Mouse (Mus musculus): ENCODE measurements at regions not wholly inside any gene's neighbourhood (a gene's known extent, or its start where the extent isn't known, plus 50 kb on each side); places are given as distances from the start of the nearest gene placed in this dataset.

DNA sequence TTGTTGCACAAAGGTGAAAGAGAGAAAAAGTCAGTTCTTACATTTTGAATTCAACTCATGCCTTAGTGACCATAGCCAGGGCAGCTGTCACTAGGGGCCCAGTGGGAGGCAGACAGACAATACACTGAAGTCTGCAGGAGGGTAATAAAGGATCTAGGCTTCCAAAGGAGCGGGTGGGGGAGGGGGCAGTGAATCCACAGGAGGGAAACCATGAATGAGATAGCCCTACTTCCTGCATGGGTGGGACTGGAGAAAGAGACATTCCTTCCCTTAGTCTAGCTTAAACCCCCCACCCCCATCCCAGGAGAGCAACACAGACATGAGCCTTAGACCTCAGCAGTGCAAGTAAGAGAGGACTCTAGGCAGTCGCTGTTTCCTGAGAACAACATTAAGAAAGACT, 535.4 kb upstream of the Vstm2b start:
- no peak for ATAC-seq (replicated peaks; ENCODE audit: insufficient number of reproducible peaks, low FRiP score, low TSS enrichment)
- no peaks in the 10 kb centered on the region for H3K36me3 ChIP-seq (ENCODE audit: control insufficient read depth, insufficient read depth, low read length)
- no peak overlapping the region for H3K4me3 ChIP-seq (ENCODE audit: low read depth, low read length)
- H3K9me3 ChIP-seq (replicated peaks; ENCODE audit: control insufficient read depth, low read length) = no peaks in the 10 kb centered on the region
- H3K9ac ChIP-seq (ENCODE audit: low read depth, low read length) = no peak overlapping the region
- H3K4me1 ChIP-seq (ENCODE audit: control insufficient read depth, insufficient read depth, low read length) = no peaks in the 10 kb centered on the region
- no peak overlapping the region for H3K4me2 ChIP-seq
- no peaks in the 10 kb centered on the region for H3K27me3 ChIP-seq (ENCODE audit: control insufficient read depth, insufficient read depth, low read length)
- no peak overlapping the region for H3K27ac ChIP-seq (ENCODE audit: low read depth, low read length)
- WGBS (ENCODE audit: insufficient replicate concordance) = 18% methylated on average over 2 of the region's 2 CpGs

- H3K4me1 ChIP-seq (ENCODE audit: control insufficient read depth, insufficient read depth, low read length) = no peaks in the 10 kb centered on the region
- no peak for ATAC-seq (replicated peaks; ENCODE audit: insufficient number of reproducible peaks, low FRiP score, low TSS enrichment)
- no peak overlapping the region for H3K9ac ChIP-seq (ENCODE audit: low read depth, low read length)
- 89% methylated on average over 2 of the region's 2 CpGs for WGBS (ENCODE audit: insufficient replicate concordance)
- H3K4me2 ChIP-seq = no peak overlapping the region
- H3K4me3 ChIP-seq (ENCODE audit: low read depth, low read length) = no peak overlapping the region
- no peaks in the 10 kb centered on the region for H3K9me3 ChIP-seq (replicated peaks; ENCODE audit: control insufficient read depth, low read length)
- no peaks in the 10 kb centered on the region for H3K27me3 ChIP-seq (ENCODE audit: control insufficient read depth, insufficient read depth, low read length)
- no peaks in the 10 kb centered on the region for H3K36me3 ChIP-seq (ENCODE audit: control insufficient read depth, insufficient read depth, low read length)
- H3K27ac ChIP-seq (ENCODE audit: low read depth, low read length) = no peak overlapping the region
Observed at GRCm38 (mm10) chr7:40372713-40373112, 525.4 kb upstream of the Vstm2b start.

DNA sequence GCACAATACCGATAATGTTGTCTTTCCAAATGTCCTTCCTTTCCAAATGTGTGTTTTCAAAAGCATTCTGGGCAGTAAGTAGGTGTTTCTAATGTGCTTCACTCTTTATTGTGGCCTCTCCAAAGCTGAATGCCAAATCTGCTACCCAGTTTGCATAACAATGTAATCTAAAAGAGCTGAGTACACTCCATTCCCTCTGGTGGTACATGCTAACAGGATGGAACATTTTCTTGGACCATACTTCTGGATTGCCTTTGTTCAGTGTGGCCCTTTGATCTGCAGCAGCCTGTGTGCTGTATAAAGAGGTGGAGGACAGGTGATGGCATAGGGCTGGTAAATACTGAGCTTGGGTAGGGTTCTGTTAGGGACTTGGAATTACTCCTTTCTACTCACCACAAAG, 520.3 kb upstream of the Vstm2b start:
- no peak overlapping the region for H3K9ac ChIP-seq (ENCODE audit: low read depth, low read length)
- no peak overlapping the region for H3K4me2 ChIP-seq
- no peak for ATAC-seq (replicated peaks; ENCODE audit: insufficient number of reproducible peaks, low FRiP score, low TSS enrichment)
- 76% methylated on average over 1 of the region's 1 CpGs for WGBS (ENCODE audit: insufficient replicate concordance)
- no peaks in the 10 kb centered on the region for H3K4me1 ChIP-seq (ENCODE audit: control insufficient read depth, insufficient read depth, low read length)
- H3K27me3 ChIP-seq (ENCODE audit: control insufficient read depth, insufficient read depth, low read length) = no peaks in the 10 kb centered on the region
- H3K9me3 ChIP-seq (replicated peaks; ENCODE audit: control insufficient read depth, low read length) = no peaks in the 10 kb centered on the region
- H3K36me3 ChIP-seq (ENCODE audit: control insufficient read depth, insufficient read depth, low read length) = no peaks in the 10 kb centered on the region
- no peak overlapping the region for H3K4me3 ChIP-seq (ENCODE audit: low read depth, low read length)
- H3K27ac ChIP-seq (ENCODE audit: low read depth, low read length) = no peak overlapping the region

- no peaks in the 10 kb centered on the region for H3K4me1 ChIP-seq (ENCODE audit: control insufficient read depth, insufficient read depth, low read length)
- 79% methylated on average over 3 of the region's 3 CpGs for WGBS (ENCODE audit: insufficient replicate concordance)
Observed at GRCm38 (mm10) chr7:40381244-40381643, 516.9 kb upstream of the Vstm2b start.

DNA sequence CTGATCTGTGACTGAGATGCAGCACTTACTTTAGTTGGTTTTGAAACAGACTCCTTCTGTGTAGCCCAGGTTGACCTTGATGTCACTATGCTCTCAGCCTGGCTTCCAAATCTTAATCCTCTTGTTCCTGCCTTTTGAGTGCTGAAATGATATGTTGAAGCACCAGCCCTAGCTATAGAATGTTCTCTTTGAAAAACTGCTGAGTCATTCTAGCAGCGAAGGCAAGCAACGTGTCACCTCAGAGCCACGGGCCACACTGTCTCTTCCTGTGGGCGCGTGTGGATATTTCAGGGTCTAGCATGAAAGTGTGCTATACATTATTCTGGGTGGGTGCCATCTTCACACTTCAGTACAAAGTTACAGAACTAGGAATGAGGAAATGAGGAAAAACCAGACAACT, 510.0 kb upstream of the Vstm2b start:
- no peak overlapping the region for H3K4me2 ChIP-seq
- no peak overlapping the region for H3K27ac ChIP-seq (ENCODE audit: low read depth, low read length)
- no peaks in the 10 kb centered on the region for H3K36me3 ChIP-seq (ENCODE audit: control insufficient read depth, insufficient read depth, low read length)
- no peaks in the 10 kb centered on the region for H3K27me3 ChIP-seq (ENCODE audit: control insufficient read depth, insufficient read depth, low read length)
- ATAC-seq (replicated peaks; ENCODE audit: insufficient number of reproducible peaks, low FRiP score, low TSS enrichment) = no peak
- 82% methylated on average over 5 of the region's 5 CpGs for WGBS (ENCODE audit: insufficient replicate concordance)
- no peaks in the 10 kb centered on the region for H3K4me1 ChIP-seq (ENCODE audit: control insufficient read depth, insufficient read depth, low read length)
- no peaks in the 10 kb centered on the region for H3K9me3 ChIP-seq (replicated peaks; ENCODE audit: control insufficient read depth, low read length)
- H3K9ac ChIP-seq (ENCODE audit: low read depth, low read length) = no peak overlapping the region
- H3K4me3 ChIP-seq (ENCODE audit: low read depth, low read length) = no peak overlapping the region

More at GRCm38 (mm10) chr7:40381244-40381643, 516.9 kb upstream of the Vstm2b start:
- Histone ChIP-seq H3K4me2 (no peak overlapping the region), H3K9ac (ENCODE audit: low read depth, low read length) (no peak overlapping the region), H3K4me3 (ENCODE audit: low read depth, low read length) (no peak overlapping the region), H3K27ac (ENCODE audit: low read depth, low read length) (no peak overlapping the region), H3K36me3 (ENCODE audit: control insufficient read depth, insufficient read depth, low read length) (no peaks in the 10 kb centered on the region), H3K27me3 (ENCODE audit: control insufficient read depth, insufficient read depth, low read length) (no peaks in the 10 kb centered on the region), H3K9me3 (replicated peaks; ENCODE audit: control insufficient read depth, low read length) (no peaks in the 10 kb centered on the region)
- no peak for ATAC-seq (replicated peaks; ENCODE audit: insufficient number of reproducible peaks, low FRiP score, low TSS enrichment)

- 39% methylated on average over 3 of the region's 3 CpGs for WGBS (ENCODE audit: insufficient replicate concordance)
- H3K27ac ChIP-seq (ENCODE audit: low read depth, low read length) = no peak overlapping the region
- ATAC-seq (replicated peaks; ENCODE audit: insufficient number of reproducible peaks, low FRiP score, low TSS enrichment) = no peak
- H3K9ac ChIP-seq (ENCODE audit: low read depth, low read length) = no peak overlapping the region
- no peaks in the 10 kb centered on the region for H3K9me3 ChIP-seq (replicated peaks; ENCODE audit: control insufficient read depth, low read length)
- H3K4me3 ChIP-seq (ENCODE audit: low read depth, low read length) = no peak overlapping the region
- H3K36me3 ChIP-seq (ENCODE audit: control insufficient read depth, insufficient read depth, low read length) = no peaks in the 10 kb centered on the region
- H3K4me2 ChIP-seq = no peak overlapping the region
- no peaks in the 10 kb centered on the region for H3K4me1 ChIP-seq (ENCODE audit: control insufficient read depth, insufficient read depth, low read length)
- no peaks in the 10 kb centered on the region for H3K27me3 ChIP-seq (ENCODE audit: control insufficient read depth, insufficient read depth, low read length)
Observed at GRCm38 (mm10) chr7:40389795-40390194, 508.3 kb upstream of the Vstm2b start.

- H3K9ac ChIP-seq (ENCODE audit: low read depth, low read length) = no peak overlapping the region
- H3K27me3 ChIP-seq (ENCODE audit: control insufficient read depth, insufficient read depth, low read length) = no peaks in the 10 kb centered on the region
- 27% methylated on average over 3 of the region's 3 CpGs for WGBS (ENCODE audit: insufficient replicate concordance)
- ATAC-seq (replicated peaks; ENCODE audit: insufficient number of reproducible peaks, low FRiP score, low TSS enrichment) = no peak
- H3K9me3 ChIP-seq (replicated peaks; ENCODE audit: control insufficient read depth, low read length) = no peaks in the 10 kb centered on the region
- no peak overlapping the region for H3K27ac ChIP-seq (ENCODE audit: low read depth, low read length)
- H3K36me3 ChIP-seq (ENCODE audit: control insufficient read depth, insufficient read depth, low read length) = no peaks in the 10 kb centered on the region
- H3K4me2 ChIP-seq = no peak overlapping the region
- H3K4me1 ChIP-seq (ENCODE audit: control insufficient read depth, insufficient read depth, low read length) = no peaks in the 10 kb centered on the region
- no peak overlapping the region for H3K4me3 ChIP-seq (ENCODE audit: low read depth, low read length)
Observed at GRCm38 (mm10) chr7:40390927-40391326, 507.2 kb upstream of the Vstm2b start.

DNA sequence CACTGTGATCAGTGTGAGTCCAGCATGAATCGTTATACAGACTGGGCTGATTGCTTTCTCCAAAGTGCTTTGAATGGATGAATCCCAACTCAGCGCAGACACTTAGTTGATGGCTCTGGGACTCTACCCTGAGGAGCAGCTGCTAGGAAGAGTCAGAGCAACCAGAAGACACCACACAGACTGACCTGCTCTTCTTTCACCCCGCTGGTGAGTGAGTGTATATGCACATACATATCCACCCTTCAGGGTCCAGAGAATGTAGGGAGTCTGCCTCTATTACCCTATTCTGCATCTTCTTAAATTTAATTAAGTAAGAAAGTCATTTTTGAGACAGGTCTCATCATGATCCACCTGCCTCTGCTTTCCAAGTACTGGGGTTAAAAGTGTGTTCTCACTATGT, 506.5 kb upstream of the Vstm2b start:
- ATAC-seq (replicated peaks; ENCODE audit: insufficient number of reproducible peaks, low FRiP score, low TSS enrichment) = no peak
- WGBS (ENCODE audit: insufficient replicate concordance) = 53% methylated on average over 3 of the region's 3 CpGs
- H3K4me1 ChIP-seq (ENCODE audit: control insufficient read depth, insufficient read depth, low read length) = no peaks in the 10 kb centered on the region

GRCm38 (mm10) chr7:40392207-40392606, 505.9 kb upstream of the Vstm2b start:
- Histone ChIP-seq H3K27ac (ENCODE audit: low read depth, low read length) (no peak overlapping the region), H3K27me3 (ENCODE audit: control insufficient read depth, insufficient read depth, low read length) (no peaks in the 10 kb centered on the region), H3K4me1 (ENCODE audit: control insufficient read depth, insufficient read depth, low read length) (no peaks in the 10 kb centered on the region), H3K4me2 (no peak overlapping the region), H3K36me3 (ENCODE audit: control insufficient read depth, insufficient read depth, low read length) (no peaks in the 10 kb centered on the region), H3K4me3 (ENCODE audit: low read depth, low read length) (no peak overlapping the region), H3K9ac (ENCODE audit: low read depth, low read length) (no peak overlapping the region), H3K9me3 (replicated peaks; ENCODE audit: control insufficient read depth, low read length) (no peaks in the 10 kb centered on the region)
- 56% methylated on average over 3 of the region's 3 CpGs for WGBS (ENCODE audit: insufficient replicate concordance)
- ATAC-seq (replicated peaks; ENCODE audit: insufficient number of reproducible peaks, low FRiP score, low TSS enrichment) = no peak

More for the DNA sequence above, 506.5 kb upstream of the Vstm2b start:
- H3K27ac ChIP-seq (ENCODE audit: low read depth, low read length) = no peak overlapping the region
- H3K9me3 ChIP-seq (replicated peaks; ENCODE audit: control insufficient read depth, low read length) = no peaks in the 10 kb centered on the region
- H3K36me3 ChIP-seq (ENCODE audit: control insufficient read depth, insufficient read depth, low read length) = no peaks in the 10 kb centered on the region
- no peak overlapping the region for H3K4me2 ChIP-seq
- no peak overlapping the region for H3K9ac ChIP-seq (ENCODE audit: low read depth, low read length)
- no peaks in the 10 kb centered on the region for H3K27me3 ChIP-seq (ENCODE audit: control insufficient read depth, insufficient read depth, low read length)
- H3K4me3 ChIP-seq (ENCODE audit: low read depth, low read length) = no peak overlapping the region

All from heart, embryonic 11.5 days (tissue).